Mouse (Mus musculus): ENCODE measurements around the gene Kera.

DNA sequence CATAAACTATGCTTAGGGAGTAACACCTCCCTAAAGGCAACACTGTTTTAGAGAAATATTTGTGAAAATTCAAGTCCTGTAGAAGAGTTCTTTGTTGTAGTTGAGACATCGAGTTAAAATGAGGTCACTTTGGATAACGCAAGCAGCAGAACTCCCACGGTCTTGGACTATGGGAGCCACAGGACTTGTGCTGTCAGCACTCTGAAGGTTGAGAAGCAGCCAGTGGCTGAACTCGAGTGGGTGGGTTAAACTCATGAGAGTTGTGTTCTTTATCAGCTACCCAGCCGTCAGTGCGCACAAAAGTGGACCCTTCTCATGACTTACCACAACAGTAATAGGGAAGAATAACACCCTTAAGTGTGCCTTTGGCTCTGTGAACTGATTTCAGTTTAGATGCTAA is 17.1 kb upstream of the Kera start:
- no peak for TF ChIP-seq POLR2A (IDR thresholded peaks at IDR 0.05; ENCODE audit: control insufficient read depth, low read depth, low read length)
- no peak for TF ChIP-seq CTCF (IDR thresholded peaks at IDR 0.05; ENCODE audit: control insufficient read depth, insufficient read depth, insufficient replicate concordance, low read depth, low read length)
